Mouse (Mus musculus) thymus, adult 2 months (tissue): ENCODE results near the gene Sgk1.

Source experiments
- CTCF ChIP-seq: fragments of 200-500 bp; IDR thresholded peaks from 2 replicates; pipeline ENCODE4 v1.5.1; 2012; ENCODE audit warnings: mild to moderate bottlenecking, control low read depth, low read length, moderate library complexity, borderline replicate concordance; ENCODE audit not compliant: control insufficient read depth, poor library complexity, insufficient read depth; ENCODE audit errors: extremely low read depth
- POLR2A ChIP-seq: fragments of 200-500 bp; IDR thresholded peaks from 2 replicates; pipeline ENCODE4 v1.6.1; 2012; ENCODE audit warnings: mild to moderate bottlenecking, low read length, control low read depth, moderate library complexity; ENCODE audit not compliant: control insufficient read depth, poor library complexity, insufficient read depth; ENCODE audit errors: extremely low read depth

- TF ChIP-seq CTCF: no peak
- no peak for TF ChIP-seq POLR2A
Measured at GRCm38 (mm10) chr10:21908686-21909085, 26.7 kb downstream of the Sgk1 start.
